Mouse (Mus musculus): ENCODE results near the gene Tmcc1.
"Not testable (repeated sequence)": the region's sequence is repeated elsewhere in the genome, so short reads cannot be mapped to it uniquely, and the experiment has no call there.

Tmcc1 gene

DNA sequence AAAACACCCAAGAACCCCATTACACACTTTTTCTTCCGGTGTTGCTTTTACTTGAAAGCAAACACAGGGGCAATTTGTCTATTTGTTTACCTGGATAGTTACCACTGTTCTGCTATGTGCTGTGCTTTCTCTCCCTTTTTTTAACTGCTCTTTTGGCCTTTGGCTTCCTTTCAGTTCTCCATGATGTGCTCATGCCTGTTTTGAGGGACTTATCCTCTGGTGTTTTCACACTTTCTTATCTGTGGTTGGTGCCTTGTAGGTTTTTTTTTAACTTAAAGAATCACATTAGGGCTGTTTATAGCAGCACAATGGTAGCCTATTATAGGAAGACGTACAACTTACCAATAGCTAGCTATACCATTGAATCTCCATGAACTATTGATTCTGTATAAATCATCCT lies 51.6 kb downstream of the Tmcc1 start:
- no peak for DNase-seq (ENCODE audit: inconsistent ontology term)

DNA sequence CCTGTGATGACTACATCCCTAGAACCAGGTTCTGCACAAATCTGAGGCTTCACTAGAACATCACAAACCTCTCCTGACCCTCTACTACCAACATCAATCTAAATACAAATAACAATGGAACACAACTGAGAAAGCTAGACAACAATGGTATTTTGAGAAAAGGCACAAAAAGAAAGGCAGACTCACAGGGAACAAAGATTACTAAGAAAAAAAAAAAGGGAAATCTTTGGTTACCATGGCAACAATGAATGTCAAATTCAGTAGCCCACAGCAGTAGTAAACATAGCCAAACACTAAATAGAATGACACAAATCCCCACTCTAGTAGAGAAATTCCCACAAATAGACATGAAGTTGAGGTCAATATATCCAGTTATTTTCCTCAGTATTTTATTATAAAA lies 52.5 kb downstream of the Tmcc1 start:
- no peak for DNase-seq (ENCODE audit: inconsistent ontology term)

DNA sequence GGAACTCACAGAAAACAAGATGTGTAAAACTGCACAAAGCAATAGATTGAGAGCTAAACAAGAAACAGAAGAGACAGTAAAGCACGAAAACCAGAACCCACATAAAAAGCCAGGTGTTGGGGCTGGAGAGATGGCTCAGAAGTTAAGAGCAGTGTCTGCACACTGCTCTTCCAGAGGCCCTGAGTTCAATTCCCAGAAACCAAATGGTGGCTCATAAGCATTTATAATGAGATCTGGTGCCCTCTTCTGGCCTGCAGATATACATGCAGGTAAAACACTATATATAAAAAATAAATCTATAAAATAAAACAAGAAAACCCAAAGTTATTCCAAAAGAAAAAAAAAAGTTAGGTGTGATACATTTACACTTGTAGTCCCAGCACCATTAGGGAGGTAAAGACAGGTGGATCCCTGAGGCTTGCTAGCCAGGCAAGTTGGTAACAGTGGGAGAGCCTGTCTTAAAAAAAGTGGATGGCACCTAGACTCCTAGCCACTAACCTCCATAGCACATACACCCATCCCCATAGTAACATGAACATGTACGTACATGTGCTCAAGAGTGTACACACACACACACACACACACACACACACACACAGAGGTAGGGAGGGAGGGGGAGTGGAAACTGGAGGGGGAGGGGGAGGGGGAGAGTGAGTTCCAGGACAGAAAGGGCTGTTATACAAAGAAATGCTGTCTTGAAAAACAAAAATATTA lies 54.0 kb downstream of the Tmcc1 start:
- no peak for DNase-seq (ENCODE audit: inconsistent ontology term)

DNA sequence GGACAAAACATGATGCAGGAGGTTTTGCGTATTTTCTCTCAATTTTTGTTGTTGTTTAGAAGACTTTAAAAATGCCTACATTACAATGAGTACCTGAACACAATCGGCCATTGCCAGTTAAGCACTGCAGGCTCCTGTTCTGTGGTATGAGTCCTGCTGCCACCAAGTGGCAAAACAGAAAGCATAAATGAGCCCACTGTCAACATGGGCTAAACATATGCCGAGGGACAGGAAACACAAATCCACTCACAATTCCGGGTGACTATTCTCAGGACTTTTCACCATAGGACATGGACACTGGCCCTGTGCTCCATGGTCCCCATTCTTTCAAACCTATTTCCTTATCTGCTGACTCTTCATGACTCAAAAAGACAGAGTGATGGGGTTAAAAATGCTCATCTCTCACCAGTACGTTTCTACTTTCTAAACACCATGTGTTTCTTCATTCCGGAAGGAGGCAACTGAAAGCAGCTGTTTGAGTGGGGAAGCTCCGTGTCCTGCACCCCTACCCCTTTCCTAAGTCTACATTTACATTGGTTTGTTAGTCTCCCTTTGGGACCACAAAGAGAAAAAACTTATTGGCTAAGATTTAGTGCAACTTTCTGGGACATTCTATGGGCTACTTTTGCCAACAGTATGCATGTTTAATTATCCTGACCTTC lies 57.2 kb downstream of the Tmcc1 start:
- DNase-seq (ENCODE audit: inconsistent ontology term), result no peak

DNA sequence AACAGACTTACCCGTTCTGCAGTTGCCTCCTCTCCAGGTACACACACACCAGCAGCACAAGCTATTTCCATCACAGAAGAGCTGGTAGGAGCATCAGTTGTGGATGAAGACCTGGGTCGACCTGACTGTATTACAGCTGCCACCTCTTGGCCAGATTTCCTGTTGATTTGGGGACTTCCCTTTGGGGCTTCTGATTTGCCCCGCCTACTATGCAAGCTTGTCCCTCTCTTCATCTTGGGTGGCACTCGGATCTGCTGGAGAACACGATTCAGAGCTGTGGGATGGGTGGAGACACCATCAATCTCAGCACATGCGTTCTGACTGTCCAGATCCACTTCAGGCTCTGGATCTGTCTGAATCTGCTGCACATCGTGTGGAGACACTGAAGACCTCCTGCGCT lies 59.5 kb downstream of the Tmcc1 start:
- DNase-seq (ENCODE audit: inconsistent ontology term), result no peak

DNA sequence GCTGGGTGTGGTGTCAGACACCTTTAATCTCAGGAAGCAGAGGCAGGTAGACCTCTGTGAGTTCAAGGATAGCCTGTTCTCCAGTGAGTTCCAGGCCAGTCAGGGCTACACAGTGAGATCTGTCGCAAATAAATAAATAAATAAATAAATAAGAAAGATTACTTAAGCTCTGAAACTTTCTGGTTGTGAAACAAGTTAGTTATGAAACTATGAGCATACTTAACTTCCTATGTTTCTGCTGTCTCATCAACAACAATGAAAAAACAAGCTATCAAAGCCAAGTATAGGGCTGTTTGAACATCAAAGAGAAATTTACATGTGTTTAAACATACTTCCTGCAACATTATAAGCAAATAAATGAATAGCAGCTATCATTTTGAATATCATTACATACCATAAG lies 61.5 kb downstream of the Tmcc1 start:
- DNase-seq (ENCODE audit: inconsistent ontology term), result no peak

DNA sequence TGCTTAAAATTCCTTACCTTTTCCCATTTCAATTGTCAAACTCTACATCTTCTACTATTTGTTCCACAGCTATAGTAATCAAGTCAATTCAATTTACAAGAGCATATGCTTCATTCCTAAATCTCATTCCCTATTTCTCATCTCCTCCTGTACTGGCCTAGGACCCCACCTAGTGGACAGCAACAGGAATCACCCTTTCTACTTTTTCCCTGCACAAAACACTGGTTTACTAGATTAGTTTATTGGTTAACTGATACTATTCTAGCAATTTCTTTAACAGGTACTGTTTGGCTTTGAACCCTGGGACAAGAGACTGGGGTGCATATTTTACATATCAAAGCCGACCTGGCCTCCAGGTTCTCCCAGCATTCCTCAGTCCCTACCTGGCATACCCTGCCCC lies 64.6 kb downstream of the Tmcc1 start:
- DNase-seq (ENCODE audit: inconsistent ontology term), result no peak

DNA sequence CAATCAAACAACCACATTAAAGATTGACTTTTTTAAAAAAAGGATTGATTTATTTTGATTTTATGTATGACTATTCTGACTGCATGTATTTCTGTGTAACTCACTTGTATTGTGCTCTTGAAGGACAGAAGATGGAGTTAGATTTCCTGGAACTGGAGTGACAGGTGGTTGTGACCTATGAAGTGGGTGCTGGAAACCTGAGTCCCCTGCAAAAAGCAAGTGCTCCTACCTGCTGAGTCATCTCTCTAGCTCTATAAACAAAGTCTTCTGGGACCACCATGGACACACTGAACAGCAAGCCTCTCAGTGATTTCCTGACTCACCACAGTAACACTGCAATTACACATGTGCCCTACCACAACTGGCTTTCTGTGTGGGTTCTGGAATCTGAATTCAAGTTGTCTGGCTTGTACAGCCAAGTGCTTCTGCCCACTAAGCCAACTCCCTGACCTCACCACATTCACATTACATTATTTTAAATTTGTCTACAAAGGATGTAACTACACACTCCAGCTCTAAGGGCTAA lies 65.3 kb downstream of the Tmcc1 start:
- DNase-seq (ENCODE audit: inconsistent ontology term), result no peak

DNA sequence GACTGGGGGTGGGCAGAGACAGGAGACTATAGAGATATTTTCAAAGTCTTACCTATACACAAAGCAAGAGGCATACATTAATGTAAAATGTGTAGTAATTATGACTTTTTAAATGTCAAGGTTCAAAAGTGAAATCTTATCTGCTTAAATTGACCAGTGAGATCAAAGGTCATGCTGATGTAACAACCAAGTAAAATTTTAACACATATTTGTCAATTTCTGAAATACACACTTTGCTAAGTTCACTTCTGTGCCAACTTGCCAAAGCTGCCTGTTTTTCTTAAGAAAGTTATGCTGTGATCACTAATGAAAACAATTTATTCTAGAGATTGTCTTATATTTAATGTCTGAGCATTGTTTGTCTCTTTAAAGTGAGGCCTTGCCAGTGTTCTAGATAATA lies 66.7 kb downstream of the Tmcc1 start:
- DNase-seq (ENCODE audit: inconsistent ontology term), result no peak

DNA sequence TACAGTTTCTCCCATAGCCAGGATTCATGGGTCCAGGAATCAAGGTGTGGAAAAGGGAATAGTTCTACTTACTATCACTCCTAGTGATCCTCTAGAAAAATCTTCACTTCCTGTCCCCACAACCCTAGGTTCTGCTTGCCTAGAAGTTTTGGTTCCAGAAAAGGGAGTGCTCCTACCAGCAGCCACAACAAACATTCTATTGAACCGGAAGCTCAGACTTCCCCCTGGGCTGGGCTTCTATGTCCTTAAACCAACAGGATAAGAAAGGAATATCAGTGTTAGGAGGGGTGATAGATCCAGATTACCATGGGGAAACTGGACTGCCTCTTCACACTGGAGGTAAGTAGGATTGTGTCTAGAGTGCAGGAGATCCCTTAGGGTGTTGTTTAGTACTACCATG lies 70.4 kb downstream of the Tmcc1 start:
- no peak for DNase-seq (ENCODE audit: inconsistent ontology term)

DNA sequence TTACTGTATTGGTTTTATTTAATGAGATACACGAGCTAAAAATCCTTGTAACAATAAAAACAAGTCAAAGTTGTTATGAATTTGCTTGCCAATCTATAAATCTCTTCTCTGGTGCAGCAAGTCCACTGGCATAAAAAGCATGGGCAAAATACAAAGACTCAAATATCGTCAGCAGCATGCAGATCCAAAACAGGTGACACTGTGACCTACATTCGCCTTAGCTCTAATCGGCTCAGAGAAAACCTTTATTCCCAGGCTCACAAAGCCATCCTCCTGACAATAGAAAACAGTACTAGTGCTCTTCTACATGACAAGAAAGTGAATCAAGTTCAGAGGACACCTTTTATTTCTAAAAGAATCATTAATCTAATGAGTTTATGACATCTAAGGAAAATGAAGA lies 73.6 kb downstream of the Tmcc1 start:
- no peak for DNase-seq (ENCODE audit: inconsistent ontology term)

DNA sequence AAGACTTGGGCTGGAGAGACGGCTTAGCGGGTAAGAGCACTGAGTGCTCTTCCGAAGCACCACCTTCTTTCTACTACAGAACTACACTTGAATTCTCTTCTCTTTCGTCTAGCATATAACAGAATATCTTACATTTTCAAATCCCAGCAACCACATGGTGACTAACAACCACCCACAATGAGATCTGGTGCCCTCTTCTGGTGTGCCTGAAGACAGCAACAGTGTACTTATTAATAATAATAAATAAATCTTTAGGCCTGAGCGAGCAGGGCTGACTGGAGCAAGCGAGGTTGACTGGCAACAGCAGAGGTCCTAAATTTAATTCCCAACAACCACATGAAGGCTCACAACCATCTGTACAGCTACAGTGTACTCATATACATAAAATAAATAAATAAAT lies 76.7 kb downstream of the Tmcc1 start:
- not testable (repeated sequence) for DNase-seq (ENCODE audit: inconsistent ontology term)

DNA sequence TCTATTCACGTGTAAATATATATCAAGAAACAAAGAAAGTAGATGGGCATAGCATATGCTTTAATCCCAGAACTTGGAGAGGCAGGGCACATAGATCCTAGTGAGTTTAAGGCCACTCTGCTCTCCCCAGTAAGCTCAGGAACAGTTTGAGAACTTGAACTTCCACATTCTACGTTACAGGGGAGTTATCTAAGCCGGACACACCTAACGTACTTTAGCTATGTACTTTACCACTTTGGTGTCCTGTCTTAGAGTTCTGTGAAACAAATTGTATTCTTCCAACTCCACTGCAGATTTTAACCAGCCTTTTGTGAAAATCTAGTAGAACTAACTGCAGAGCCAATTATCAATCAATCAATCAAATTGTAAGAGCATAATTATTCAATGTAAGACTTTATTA lies 82.7 kb downstream of the Tmcc1 start:
- no peak for DNase-seq (ENCODE audit: inconsistent ontology term)

DNA sequence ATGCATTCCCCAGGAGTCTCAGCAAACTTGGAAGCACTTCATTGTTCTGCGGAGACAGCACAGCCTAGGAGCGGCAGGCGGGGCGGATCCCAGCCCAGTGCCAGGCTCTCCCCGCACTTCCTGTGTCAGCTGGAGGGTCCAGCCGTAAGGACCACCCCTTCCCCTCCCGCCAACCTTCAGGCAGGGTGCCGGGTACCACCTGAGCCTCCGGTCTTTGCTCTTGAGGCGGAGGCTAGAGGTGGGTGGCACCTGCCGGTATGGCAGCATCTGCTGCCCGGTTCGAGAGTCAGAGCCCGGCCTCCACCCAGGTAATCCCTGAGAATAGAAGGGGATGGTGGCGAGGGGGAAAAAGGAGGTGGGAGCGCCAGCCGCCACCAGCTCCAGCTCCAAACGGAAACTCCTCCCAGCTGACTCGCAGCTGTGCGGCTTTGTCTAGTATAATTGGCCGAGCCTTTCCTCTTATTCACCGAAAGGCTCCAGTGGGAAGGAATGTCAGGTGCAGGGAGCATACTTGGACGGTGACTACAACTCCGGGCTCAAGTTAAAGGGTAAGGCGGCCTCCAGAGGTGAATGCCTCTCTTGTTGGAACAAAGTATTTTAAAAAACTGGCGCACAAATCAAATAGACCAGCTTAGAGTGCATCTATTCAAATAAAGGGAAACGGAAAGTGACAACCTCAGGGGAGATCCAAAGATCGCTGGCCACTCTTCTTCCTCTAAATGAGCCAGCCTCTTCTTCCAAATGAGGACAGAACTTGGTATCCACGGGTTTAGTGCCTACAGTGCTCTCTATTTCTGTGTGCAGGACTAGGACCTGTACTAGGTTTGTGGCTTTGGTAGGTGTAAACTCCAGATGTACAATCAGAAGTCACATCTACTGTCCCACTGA lies 85.6 kb downstream of the Tmcc1 start:
- DNase-seq (ENCODE audit: inconsistent ontology term), result peak; percentile 88

DNA sequence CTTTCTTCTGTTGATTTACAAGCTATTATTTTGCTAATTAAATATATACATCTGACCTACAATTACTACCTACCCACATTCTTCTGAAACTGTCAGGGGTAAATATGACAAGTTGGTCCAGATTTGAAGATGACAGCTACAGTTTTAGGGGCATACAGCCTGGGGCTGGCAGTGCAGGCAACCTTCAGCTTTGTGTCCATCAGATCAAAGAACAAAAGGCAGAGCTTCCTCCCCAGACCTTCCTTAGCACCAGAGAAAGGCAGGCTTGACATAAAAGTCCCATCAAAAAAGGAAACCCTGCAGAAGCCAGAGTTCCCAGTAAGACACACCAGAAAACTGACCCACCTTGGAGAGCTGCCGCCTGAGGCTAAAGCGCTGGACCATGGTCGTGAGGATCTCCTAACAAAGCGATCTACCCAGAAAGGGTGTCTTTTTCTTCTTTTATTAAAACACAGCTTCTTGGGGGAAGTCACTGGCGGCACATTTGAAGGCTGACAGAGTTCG lies 86.3 kb downstream of the Tmcc1 start:
- DNase-seq (ENCODE audit: inconsistent ontology term), result no peak

DNA sequence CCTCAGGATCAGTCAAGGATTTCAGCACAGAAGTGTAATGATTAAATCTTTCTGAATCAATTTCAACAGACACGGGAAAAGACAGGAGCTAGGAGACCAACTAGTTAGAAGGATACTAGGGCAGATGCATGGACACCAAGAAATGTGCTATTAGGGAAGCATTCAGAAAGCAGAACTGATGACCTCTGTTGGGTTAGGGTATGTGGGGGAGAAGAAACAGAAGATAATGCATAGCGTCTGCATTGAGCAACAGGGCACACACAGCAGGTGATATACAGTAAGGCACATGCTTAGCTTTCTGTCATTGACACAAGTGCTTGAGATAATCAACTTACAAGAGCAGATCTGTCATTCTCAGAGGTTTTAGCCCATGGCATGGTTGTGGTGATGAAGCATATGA lies 95.7 kb downstream of the Tmcc1 start:
- no peak for DNase-seq (ENCODE audit: inconsistent ontology term)

DNA sequence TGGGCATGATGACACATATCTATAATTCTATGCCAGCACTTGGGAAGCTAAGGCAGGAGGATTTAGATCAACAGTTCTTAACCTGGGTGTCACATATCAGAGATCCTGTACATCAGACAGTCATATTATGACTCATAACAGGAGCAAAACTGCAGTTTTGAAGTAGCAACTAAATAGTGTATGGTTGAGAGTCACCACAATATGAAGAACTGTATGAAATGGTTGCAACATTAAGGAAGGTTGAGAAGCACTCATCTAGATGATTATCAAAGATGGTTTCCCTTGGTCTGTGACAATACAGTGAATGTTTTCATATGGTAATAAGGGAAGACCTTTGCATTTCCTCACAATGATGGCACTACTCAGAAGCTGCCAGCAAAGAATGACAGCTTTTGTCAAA lies 103.9 kb downstream of the Tmcc1 start:
- DNase-seq (ENCODE audit: inconsistent ontology term), result no peak

DNA sequence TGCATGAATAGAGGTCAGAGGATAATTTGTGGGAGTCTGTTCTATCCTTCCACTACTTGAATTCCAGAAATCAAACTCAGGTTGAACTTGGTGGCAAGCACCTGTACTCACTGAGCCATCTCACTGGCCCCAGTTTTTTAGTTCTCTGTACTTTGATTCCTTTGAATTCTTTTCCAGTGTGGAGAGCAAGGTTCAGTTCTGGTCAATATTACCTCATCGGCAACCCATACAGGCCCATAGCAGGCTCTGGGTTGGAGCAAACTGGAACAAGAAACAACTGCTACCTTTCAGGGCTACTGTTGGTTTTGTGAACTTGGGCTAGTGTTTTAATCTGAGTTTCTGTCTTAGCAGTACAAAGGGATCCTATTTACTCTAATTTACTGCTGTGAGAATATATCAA lies 107.2 kb downstream of the Tmcc1 start:
- no peak for DNase-seq (ENCODE audit: inconsistent ontology term)

DNA sequence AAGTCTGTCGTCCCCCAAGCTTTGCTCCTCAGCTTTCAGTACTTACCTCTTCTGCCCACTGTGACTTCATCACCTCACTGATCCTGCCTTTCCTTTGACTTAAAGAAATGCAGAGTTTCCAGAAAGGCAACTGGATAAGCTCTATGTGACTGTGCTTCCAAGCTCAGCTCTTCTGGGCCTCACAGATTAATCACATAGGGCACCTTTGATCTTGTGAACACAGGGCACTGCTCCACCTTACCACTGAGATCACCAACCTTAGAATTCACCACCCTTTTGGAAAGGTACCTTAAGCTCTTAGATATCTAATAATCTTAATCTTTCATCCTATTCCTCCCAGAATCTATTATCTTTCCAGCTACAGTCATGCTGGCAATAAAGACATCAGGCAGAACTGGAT lies 111.0 kb downstream of the Tmcc1 start:
- DNase-seq (ENCODE audit: inconsistent ontology term), result no peak

DNA sequence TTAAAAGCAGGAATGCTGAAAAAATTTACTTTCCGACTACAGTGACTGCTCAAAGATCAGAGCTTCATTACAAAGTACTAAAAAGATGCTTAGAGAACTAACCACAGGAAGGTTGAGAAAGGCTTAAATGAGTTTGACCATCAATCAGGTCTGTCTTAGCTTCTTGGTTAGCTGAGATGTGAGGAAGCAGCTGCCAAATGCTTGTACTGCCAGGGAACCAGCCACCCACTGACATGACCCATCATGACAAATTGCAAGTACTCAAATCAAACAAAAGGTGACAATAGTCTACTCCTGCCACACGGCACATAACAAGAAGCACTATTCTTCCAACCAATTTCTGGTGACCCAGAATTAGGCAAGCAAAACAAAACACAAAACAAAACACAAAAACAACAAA lies 111.9 kb downstream of the Tmcc1 start:
- peak; percentile 53 for DNase-seq (ENCODE audit: inconsistent ontology term)

DNA sequence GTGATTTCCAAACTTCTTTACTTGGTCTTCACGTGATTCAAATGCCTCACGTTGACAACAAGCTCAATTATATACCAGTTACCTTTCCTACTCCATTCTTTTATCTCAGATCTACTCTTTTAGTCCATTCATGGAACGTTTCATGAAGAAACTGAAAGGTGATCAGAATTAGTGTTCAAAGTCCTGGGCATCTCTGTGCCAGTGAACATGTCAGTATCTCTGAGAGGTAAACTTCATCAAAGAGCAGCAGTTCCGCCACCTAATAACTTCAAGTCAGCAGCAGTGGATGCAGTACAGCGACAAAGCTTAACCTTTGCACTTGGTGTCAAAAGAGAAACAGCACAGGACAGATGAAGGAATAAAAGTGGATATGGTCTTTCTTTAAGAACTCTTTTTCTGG lies 112.5 kb downstream of the Tmcc1 start:
- no peak for DNase-seq (ENCODE audit: inconsistent ontology term)

DNA sequence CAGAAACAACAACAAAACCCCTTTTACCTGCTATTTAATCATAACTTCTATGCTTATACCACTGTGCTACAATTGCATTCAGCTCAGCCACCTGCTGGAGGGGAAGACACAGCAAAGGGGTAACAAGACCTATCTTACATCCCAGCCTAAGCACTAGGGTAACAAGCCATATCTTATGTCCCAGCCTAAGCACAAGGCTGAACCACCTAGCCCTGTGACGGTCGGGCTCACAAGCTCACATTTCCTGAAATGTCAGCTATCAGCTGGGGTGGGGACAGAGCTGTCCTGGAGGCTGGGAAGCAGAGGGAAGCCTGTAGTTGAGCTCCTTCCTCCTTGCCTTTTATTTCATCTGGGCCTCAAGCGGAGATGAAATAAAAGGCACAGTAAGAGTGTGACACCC lies 115.7 kb downstream of the Tmcc1 start:
- DNase-seq (ENCODE audit: inconsistent ontology term), result no peak
